ENCODE assay signal across 23 mouse cellular contexts in genomic region chr3:57304484-57304883, GRCm38 (mm10). TPM values are rescaled to one million over a fixed set of nuclear protein-coding genes. Genes with fewer than 3 reads are reported as not detected.
A peak's percentile ranks its signal among the peaks of the same experiment; 100 is the strongest.
DNase-seq lines count a peak whose midpoint lies in the region; ATAC-seq and TF ChIP-seq lines count a peak whose summit lies in the region.
"Had no signal": no experiment of that assay in that cellular context is flagged by ENCODE, and none has a peak within 500 bp of the region (broad histone marks: within the 10 kb centered on the region; RNA-seq: fewer than 3 reads in every experiment).

No protein-coding gene starts in this region.

- no peaks in the 10 kb centered on the region for H3K9me3 ChIP-seq in heart, postnatal 0 days (replicated peaks; ENCODE audit: control insufficient read depth, low read length)
- H3K9me3 ChIP-seq in heart, embryonic 12.5 days (replicated peaks), result no peaks in the 10 kb centered on the region; the same call in 1 of the 2 replicates
- H3K9me3 ChIP-seq in intestine, embryonic 16.5 days (ENCODE audit: control insufficient read depth, low read length), result no peaks in the 10 kb centered on the region
- no peaks in the 10 kb centered on the region for H3K9me3 ChIP-seq in forebrain, embryonic 11.5 days (ENCODE audit: control insufficient read depth, low read length)
- H3K9me3 ChIP-seq: forebrain, embryonic 13.5 days; hindbrain, embryonic 10.5 days; intestine, embryonic 15.5 days; midbrain, embryonic 12.5 days had no signal

- WGBS in heart, postnatal 0 days, result 42% methylated on average over 5 of the region's 5 CpGs
- 64% methylated on average over 5 of the region's 5 CpGs for WGBS in heart, embryonic 12.5 days
- 68% methylated on average over 5 of the region's 5 CpGs for WGBS in intestine, embryonic 16.5 days
- 79% methylated on average over 5 of the region's 5 CpGs for WGBS in forebrain, embryonic 11.5 days

- no peaks in the 10 kb centered on the region for H3K36me3 ChIP-seq in heart, postnatal 0 days (replicated peaks; ENCODE audit: control insufficient read depth, insufficient read depth, low read length)
- H3K36me3 ChIP-seq in heart, embryonic 12.5 days, result no peaks in the 10 kb centered on the region
- no peaks in the 10 kb centered on the region for H3K36me3 ChIP-seq in intestine, embryonic 16.5 days (ENCODE audit: control insufficient read depth, insufficient read depth, low read length)
- no peaks in the 10 kb centered on the region for H3K36me3 ChIP-seq in forebrain, embryonic 11.5 days (ENCODE audit: control insufficient read depth, insufficient read depth, low read length)
- H3K36me3 ChIP-seq: hindbrain, embryonic 10.5 days; intestine, embryonic 15.5 days; midbrain, embryonic 12.5 days; neural tube, embryonic 12.5 days had no signal

- DNase-seq in heart, postnatal 0 days (ENCODE audit: low spot score), result no peak
- DNase-seq in 3134 (ENCODE audit: extremely low read depth, insufficient read length, low spot score) (peak; percentile 76), 3T3-L1 (ENCODE audit: low read depth, low spot score) (peak; percentile 91)
- no peak for DNase-seq in layer of hippocampus, adult 18-20 months (ENCODE audit: low spot score in 2 of 2)
- DNase-seq in forebrain, embryonic 11.5 days (ENCODE audit: low spot score), result no peak
- DNase-seq: adrenal gland, adult 2 months; cerebellum, adult 2 months; cerebellum, postnatal 25 days; embryo, embryonic 11 days; kidney, postnatal 4 days; left cerebral cortex, postnatal 4 days; right cerebral cortex, postnatal 14 days had no signal

- no peak for TF ChIP-seq CTCF in heart, postnatal 0 days (IDR thresholded peaks at IDR 0.05; ENCODE audit: low read depth)

- H3K27ac ChIP-seq in heart, postnatal 0 days (ENCODE audit: low read depth), result peak overlapping the region; percentile 51; the same call in 1 of the 2 replicates
- no peak overlapping the region for H3K27ac ChIP-seq in heart, embryonic 12.5 days (ENCODE audit: poor library complexity, severe bottlenecking)
- peak overlapping the region; percentile 72 for H3K27ac ChIP-seq in brown adipose tissue, adult 24 weeks (replicated peaks; ENCODE audit: low read depth, low read length)
- no peak overlapping the region for H3K27ac ChIP-seq in intestine, embryonic 16.5 days (ENCODE audit: low read length)
- no peak overlapping the region for H3K27ac ChIP-seq in forebrain, embryonic 11.5 days (ENCODE audit: low read depth, low read length)
- H3K27ac ChIP-seq: forebrain, embryonic 13.5 days; hindbrain, embryonic 10.5 days; intestine, embryonic 15.5 days; midbrain, embryonic 12.5 days; neural tube, embryonic 12.5 days had no signal

- no peak overlapping the region for H3K9ac ChIP-seq in heart, postnatal 0 days (replicated peaks; ENCODE audit: low read depth, low read length)
- H3K9ac ChIP-seq in heart, embryonic 12.5 days, result no peak overlapping the region
- H3K9ac ChIP-seq in intestine, embryonic 16.5 days (ENCODE audit: low read depth, low read length), result no peak overlapping the region
- H3K9ac ChIP-seq in forebrain, embryonic 11.5 days (ENCODE audit: low read length), result no peak overlapping the region
- H3K9ac ChIP-seq: forebrain, embryonic 13.5 days; intestine, embryonic 15.5 days; midbrain, embryonic 12.5 days; neural tube, embryonic 12.5 days had no signal

- H3K4me1 ChIP-seq in heart, postnatal 0 days (ENCODE audit: control insufficient read depth, insufficient read depth), result no peaks in the 10 kb centered on the region
- H3K4me1 ChIP-seq in heart, embryonic 12.5 days (replicated peaks), result 0 out of 2 replicates have a peak, but pooled peaks cover 3% of the 10 kb centered on the region
- no peaks in the 10 kb centered on the region; the same call in 1 of the 2 replicates for H3K4me1 ChIP-seq in brown adipose tissue, adult 24 weeks (ENCODE audit: control insufficient read depth, insufficient read depth, insufficient read length, low read length)
- 0 out of 2 replicates have a peak, but pooled peaks cover 2% of the 10 kb centered on the region for H3K4me1 ChIP-seq in intestine, embryonic 16.5 days (ENCODE audit: control insufficient read depth, insufficient read depth, low read length)
- H3K4me1 ChIP-seq in forebrain, embryonic 11.5 days (replicated peaks; ENCODE audit: control insufficient read depth, insufficient read depth, low read length), result no peaks in the 10 kb centered on the region
- H3K4me1 ChIP-seq: forebrain, embryonic 13.5 days; intestine, embryonic 15.5 days; midbrain, embryonic 12.5 days; neural tube, embryonic 12.5 days had no signal

- no peak for ATAC-seq in heart, postnatal 0 days (ENCODE audit: insufficient read depth, low read depth)
- no peak for ATAC-seq in heart, embryonic 12.5 days (ENCODE audit: insufficient number of reproducible peaks, low FRiP score)
- ATAC-seq in intestine, embryonic 16.5 days, result no peak
- ATAC-seq in forebrain, embryonic 11.5 days (replicated peaks; ENCODE audit: low FRiP score), result no peak
- ATAC-seq: CD4-positive, CD25-positive, alpha-beta regulatory T cell, adult 4 months; forebrain, embryonic 13.5 days; hindbrain, embryonic 16.5 days; intestine, embryonic 15.5 days had no signal

- no peak for TF ChIP-seq EP300 in heart, postnatal 0 days (IDR thresholded peaks at IDR 0.05; ENCODE audit: low read depth)

- H3K4me2 ChIP-seq in heart, postnatal 0 days (ENCODE audit: low read depth, low read length), result no peak overlapping the region
- no peak overlapping the region for H3K4me2 ChIP-seq in heart, embryonic 12.5 days
- H3K4me2 ChIP-seq in intestine, embryonic 16.5 days (ENCODE audit: low read depth, low read length), result no peak overlapping the region
- H3K4me2 ChIP-seq in forebrain, embryonic 11.5 days (ENCODE audit: low read depth, low read length, severe bottlenecking), result no peak overlapping the region
- H3K4me2 ChIP-seq: forebrain, embryonic 13.5 days; intestine, embryonic 15.5 days; midbrain, embryonic 12.5 days; neural tube, embryonic 12.5 days had no signal

- H3K27me3 ChIP-seq in heart, postnatal 0 days (ENCODE audit: control insufficient read depth, insufficient read depth, low read length), result no peaks in the 10 kb centered on the region
- H3K27me3 ChIP-seq in heart, embryonic 12.5 days (replicated peaks), result no peaks in the 10 kb centered on the region
- H3K27me3 ChIP-seq in intestine, embryonic 16.5 days (replicated peaks; ENCODE audit: control insufficient read depth, insufficient read depth, low read length), result no peaks in the 10 kb centered on the region
- H3K27me3 ChIP-seq in forebrain, embryonic 11.5 days (ENCODE audit: control insufficient read depth, insufficient read depth, low read length), result no peaks in the 10 kb centered on the region
- H3K27me3 ChIP-seq: forebrain, embryonic 13.5 days; intestine, embryonic 15.5 days; midbrain, embryonic 12.5 days; neural tube, embryonic 12.5 days had no signal

- no peak overlapping the region for H3K4me3 ChIP-seq in heart, postnatal 0 days (ENCODE audit: low read depth, low read length)
- no peak overlapping the region for H3K4me3 ChIP-seq in heart, embryonic 12.5 days
- H3K4me3 ChIP-seq in brown adipose tissue, adult 24 weeks (ENCODE audit: insufficient read depth, low read depth, low read length), result no peak overlapping the region
- H3K4me3 ChIP-seq in intestine, embryonic 16.5 days (ENCODE audit: low read length), result no peak overlapping the region
- no peak overlapping the region for H3K4me3 ChIP-seq in forebrain, embryonic 11.5 days (ENCODE audit: low read depth, low read length)
- H3K4me3 ChIP-seq: forebrain, embryonic 13.5 days; hindbrain, embryonic 10.5 days; intestine, embryonic 15.5 days; midbrain, embryonic 12.5 days; neural tube, embryonic 12.5 days had no signal

RNA-seq across cellular contexts. Expression of gene Tm4sf1, which starts 2.7 kb away (rescaled TPM):
- total RNA-seq in heart, postnatal 0 days (2014; rRNA removed; ENCODE audit: low replicate concordance), result 141 and 192 TPM in 2 replicates
- 333 and 346 TPM in 2 replicates for polyA plus RNA-seq in heart, postnatal 0 days (2015; fragmentation: Nextera tagmentation; extraction: Ambion mirVana)
- 166 and 176 TPM in 2 replicates for polyA plus RNA-seq in heart, embryonic 12.5 days (2016; fragmentation: Nextera tagmentation; extraction: Ambion mirVana)
- polyA plus RNA-seq in brown adipose tissue, adult 24 weeks (2012; ENCODE audit: insufficient read depth, insufficient read length, missing spikeins), result 49.0 and 77.1 TPM in 2 replicates
- total RNA-seq in layer of hippocampus, adult 18-20 months (2021), result 10 to 100 TPM; 14.3 to 14.8 TPM
- 68.3 and 68.4 TPM in 2 replicates for polyA plus RNA-seq in intestine, embryonic 16.5 days (2015; fragmentation: Nextera tagmentation; extraction: Ambion mirVana)
- 9.2 and 9.9 TPM in 2 replicates for polyA plus RNA-seq in forebrain, embryonic 11.5 days (2014; fragmentation: Nextera tagmentation; extraction: Ambion mirVana)
- total RNA-seq: granulocyte monocyte progenitor cell, adult 5-6 weeks had no signal

Comparison
In these comparisons a context has a peak if more than half of its experiments do, and no peak if none do; other contexts are left out.
1. H3K27ac ChIP-seq: peak in heart, postnatal 0 days (single experiment) and brown adipose tissue, adult 24 weeks (single experiment); none in heart, embryonic 12.5 days (single experiment), intestine, embryonic 16.5 days (single experiment) and forebrain, embryonic 11.5 days (single experiment).
2. DNase-seq: peak in 3134 (single experiment) and 3T3-L1 (single experiment); none in heart, postnatal 0 days (single experiment), layer of hippocampus, adult 18-20 months (0 of 2) and forebrain, embryonic 11.5 days (single experiment).